Comparison of ENCODE assay signal across 11 mouse cellular contexts in the genomic region with DNA sequence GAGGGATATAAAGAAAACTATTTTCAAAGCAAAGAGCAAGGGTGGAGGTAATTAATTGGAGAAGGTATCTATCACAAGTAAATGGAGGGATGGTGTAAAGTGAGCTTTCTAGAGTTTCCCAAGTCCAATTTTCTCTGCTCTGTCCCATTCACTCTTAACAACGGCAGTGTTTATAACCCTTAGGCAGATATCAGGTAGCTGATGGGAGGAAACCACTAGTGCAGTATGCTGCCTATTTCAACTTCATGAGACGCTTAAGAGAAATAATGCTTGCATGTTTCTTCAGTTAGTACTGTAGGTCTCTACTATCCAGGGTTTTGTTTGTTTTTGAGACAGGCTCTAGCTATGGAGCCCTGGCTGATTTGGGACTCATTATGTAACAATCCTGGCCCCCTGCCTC. TPM values are rescaled to one million over a fixed set of nuclear protein-coding genes. Genes with fewer than 3 reads are reported as not detected.
DNase-seq lines count a peak whose midpoint lies in the region; ATAC-seq and TF ChIP-seq lines count a peak whose summit lies in the region.
"Had no signal": no experiment of that assay in that cellular context is flagged by ENCODE, and none has a peak within 500 bp of the region (broad histone marks: within the 10 kb centered on the region; RNA-seq: fewer than 3 reads in every experiment).

No protein-coding gene starts in this region.

- H3K9ac ChIP-seq in kidney, embryonic 15.5 days = no peak overlapping the region
- H3K9ac ChIP-seq in CH12.LX (ENCODE audit: insufficient read depth, low read depth) = peak overlapping the region; percentile 69; the same call in 1 of the 2 replicates
- H3K9ac ChIP-seq in ES-E14 (ENCODE audit: insufficient read depth, low read depth, low read length, poor library complexity, severe bottlenecking) = peak overlapping the region; percentile 27; the same call in 1 of the 2 replicates
- H3K9ac ChIP-seq in limb, embryonic 13.5 days = 0 out of 2 replicates have a peak overlapping the region, but pooled peaks have one; percentile 25

- intact Hi-C loops in left cerebral cortex, postnatal 25 days (cut with DNase I) = loop anchor here (10.0 kb wide), 1 partner anchor 213 kb away; no protein-coding TSS in a partner anchor

- no peak for ATAC-seq in kidney, embryonic 15.5 days (replicated peaks; ENCODE audit: low FRiP score)
- no peak for ATAC-seq in limb, embryonic 13.5 days (ENCODE audit: low FRiP score, low read depth)

- in situ Hi-C loops in CH12.LX (cut with MboI; ENCODE audit: low pct_ligation_motif_present, low pct_unique_long_range_greater_than_20kb, low sequenced_read_pairs) = loop anchor here (10.0 to 25.0 kb wide), 3 partner anchors 293 to 1725 kb away; a partner anchor contains a TSS
- in situ Hi-C loops in ES-E14 (cut with MboI; ENCODE audit: low sequenced_read_pairs in 2 of 2, unreplicated experiment in 2 of 2) = loop anchor here (10.0 to 25.0 kb wide), 8 partner anchors 300 to 1725 kb away; a partner anchor contains a TSS

- no peaks in the 10 kb centered on the region for H3K27me3 ChIP-seq in kidney, embryonic 15.5 days
- H3K27me3 ChIP-seq in CH12.LX (replicated peaks) = no peaks in the 10 kb centered on the region
- H3K27me3 ChIP-seq in limb, embryonic 13.5 days = no peaks in the 10 kb centered on the region

- H3K9me3 ChIP-seq in kidney, embryonic 15.5 days (replicated peaks) = no peaks in the 10 kb centered on the region
- H3K9me3 ChIP-seq in CH12.LX (replicated peaks; ENCODE audit: low read length) (no peaks in the 10 kb centered on the region), ES-E14 (ENCODE audit: control insufficient read depth, insufficient read depth, low read depth, low read length) (no peaks in the 10 kb centered on the region)
- no peaks in the 10 kb centered on the region for H3K9me3 ChIP-seq in limb, embryonic 13.5 days

- 46% methylated on average over 2 of the region's 2 CpGs for WGBS in kidney, embryonic 15.5 days
- WGBS in limb, embryonic 13.5 days = 57% methylated on average over 2 of the region's 2 CpGs

- TF ChIP-seq POLR2A in CH12.LX (IDR thresholded peaks at IDR 0.05; ENCODE audit: low read depth, low read length) = no peak

- TF ChIP-seq CTCF in CH12.LX (conservative IDR thresholded peaks at IDR 0.05 in 1 of 2, IDR thresholded peaks at IDR 0.05 in 1 of 2; ENCODE audit: low read depth in 2 of 2, low read length in 2 of 2) = no peak

- no peaks in the 10 kb centered on the region for H3K79me2 ChIP-seq in CH12.LX (replicated peaks; ENCODE audit: control insufficient read depth, extremely low read depth, insufficient read depth, poor library complexity, severe bottlenecking)

- DNase-seq in kidney, postnatal 10 days = no peak
- DNase-seq in CH12.LX (ENCODE audit: extremely low read depth) = no peak
- no peak for DNase-seq in ES-E14 (ENCODE audit: low read depth, low spot score)
- DNase-seq in left cerebral cortex, postnatal 25 days (ENCODE audit: low spot score in 2 of 2) = no peak
- DNase-seq in spleen, postnatal 14 days (ENCODE audit: low spot score in 2 of 2) = no peak
- DNase-seq: adrenal gland, postnatal 36 days; cerebellum, adult 18-20 months; gastrocnemius, postnatal 25 days; thymus, adult 18-20 months had no signal

- no peaks in the 10 kb centered on the region for H3K36me3 ChIP-seq in kidney, embryonic 15.5 days
- no peaks in the 10 kb centered on the region for H3K36me3 ChIP-seq in CH12.LX (replicated peaks in 1 of 2; ENCODE audit: control insufficient read depth in 1 of 2, insufficient read depth in 1 of 2, low read length in 1 of 2)
- no peaks in the 10 kb centered on the region for H3K36me3 ChIP-seq in ES-E14 (ENCODE audit: control insufficient read depth, insufficient read depth, low read length, poor library complexity, severe bottlenecking)
- no peaks in the 10 kb centered on the region for H3K36me3 ChIP-seq in limb, embryonic 13.5 days

- H3K27ac ChIP-seq in kidney, embryonic 15.5 days = peak overlapping the region; percentile 94
- no peak overlapping the region; the same call in 1 of the 2 replicates for H3K27ac ChIP-seq in CH12.LX (ENCODE audit: insufficient read depth, low read depth)
- H3K27ac ChIP-seq in ES-E14 (ENCODE audit: insufficient read depth, low read depth, low read length, poor library complexity, severe bottlenecking) = peak overlapping the region; percentile 47; the same call in 1 of the 2 replicates
- peak overlapping the region; percentile 28; the same call in 1 of the 2 replicates for H3K27ac ChIP-seq in limb, embryonic 13.5 days

- no peak for TF ChIP-seq EP300 in CH12.LX (IDR thresholded peaks at IDR 0.05; ENCODE audit: low read length)

- H3K4me3 ChIP-seq in kidney, embryonic 15.5 days (replicated peaks) = no peak overlapping the region
- H3K4me3 ChIP-seq in CH12.LX (replicated peaks in 1 of 3; ENCODE audit: low read depth in 2 of 3, low read length in 2 of 3, poor library complexity in 1 of 3) = no peak overlapping the region
- no peak overlapping the region for H3K4me3 ChIP-seq in ES-E14 (ENCODE audit: insufficient read depth in 1 of 2, low read depth in 1 of 2, low read length in 2 of 2, poor library complexity in 1 of 2, severe bottlenecking in 1 of 2)
- H3K4me3 ChIP-seq in limb, embryonic 13.5 days = no peak overlapping the region

- peak overlapping the region; percentile 59; the same call in 1 of the 2 replicates for H3K4me2 ChIP-seq in kidney, embryonic 15.5 days
- no peak overlapping the region for H3K4me2 ChIP-seq in CH12.LX (ENCODE audit: insufficient read depth, low read depth, poor library complexity, severe bottlenecking)
- H3K4me2 ChIP-seq in limb, embryonic 13.5 days (replicated peaks) = peak overlapping the region; percentile 79

- H3K4me1 ChIP-seq in kidney, embryonic 15.5 days = peaks cover 38% of the 10 kb centered on the region
- H3K4me1 ChIP-seq in CH12.LX (ENCODE audit: control insufficient read depth in 1 of 2, insufficient read depth in 2 of 2) (peaks cover 0 to 36% of the 10 kb centered on the region in 2 experiments; a peak in 2 of 4 replicates), ES-E14 (ENCODE audit: control insufficient read depth in 2 of 2, insufficient read depth in 2 of 2, low read length in 2 of 2, poor library complexity in 1 of 2) (peaks cover 0 to 8% of the 10 kb centered on the region in 2 experiments; a peak in 1 of 4 replicates)
- H3K4me1 ChIP-seq in limb, embryonic 13.5 days = peaks cover 41% of the 10 kb centered on the region

- no peak for TF ChIP-seq RAD21 in CH12.LX (IDR thresholded peaks at IDR 0.05; ENCODE audit: low read depth, low read length)

- dilution Hi-C loops in CH12.LX (cut with MboI; ENCODE audit: extremely low pct_ligation_motif_present, extremely low pct_unique_long_range_greater_than_20kb, low sequenced_read_pairs) = no loop called here

TF ChIP-seq in CH12.LX, 34 proteins besides CTCF, POLR2A, EP300 and RAD21 (continues in another document):
- TF ChIP-seq MAFK (IDR thresholded peaks at IDR 0.05; ENCODE audit: insufficient replicate concordance, low read length) (no peak), ZMIZ1 (IDR thresholded peaks at IDR 0.05; ENCODE audit: low read depth, low read length) (no peak), ELF1 (IDR thresholded peaks at IDR 0.05; ENCODE audit: low read depth, low read length) (no peak)

TF ChIP-seq in ES-E14, 5 proteins besides CTCF, POLR2A, EP300 and RAD21 (continues in another document):
- TF ChIP-seq CHD2 (IDR thresholded peaks at IDR 0.05; ENCODE audit: low read depth, low read length) (no peak), ZNF384 (IDR thresholded peaks at IDR 0.05; ENCODE audit: low read depth, low read length) (no peak), MAFK (IDR thresholded peaks at IDR 0.05; ENCODE audit: insufficient read depth, low read depth, low read length) (no peak)

RNA-seq across cellular contexts. Expression of a gene that starts 1.7 kb away (rescaled TPM):
- 8.8 and 12.6 TPM in 2 replicates for polyA plus RNA-seq in kidney, embryonic 15.5 days (2015; fragmentation: Nextera tagmentation; extraction: Ambion mirVana)
- total RNA-seq in CH12.LX (2012; rRNA removed) (2,586 and 2,636 TPM in 2 replicates), CH12.LX (2014; rRNA removed) (38.2 and 47.2 TPM in 2 replicates), ES-E14 (2012; rRNA removed) (1,340 and 1,966 TPM in 2 replicates)
- 3.7 and 8.1 TPM in 2 replicates for polyA plus RNA-seq in CH12.LX (2012; ENCODE audit: insufficient read length, low read depth)
- polyA plus RNA-seq in limb, embryonic 13.5 days (2015; fragmentation: Nextera tagmentation; extraction: Ambion mirVana) = 14.4 and 16.2 TPM in 2 replicates
- 10 to 100 TPM; 10.0 to 11.6 TPM for total RNA-seq in left cerebral cortex, postnatal 25 days (2021)

RNA-seq across cellular contexts. Expression of a gene that starts 2.0 kb away (rescaled TPM):
- 9.8 and 11.2 TPM in 2 replicates for polyA plus RNA-seq in kidney, embryonic 15.5 days (2015; fragmentation: Nextera tagmentation; extraction: Ambion mirVana)
- total RNA-seq in CH12.LX (2012; rRNA removed) (628 and 652 TPM in 2 replicates), CH12.LX (2014; rRNA removed) (4.9 and 8.1 TPM in 2 replicates), ES-E14 (2012; rRNA removed) (1,543 and 2,450 TPM in 2 replicates)
- 2.3 and 4.5 TPM in 2 replicates for polyA plus RNA-seq in CH12.LX (2012; ENCODE audit: insufficient read length, low read depth)
- polyA plus RNA-seq in limb, embryonic 13.5 days (2015; fragmentation: Nextera tagmentation; extraction: Ambion mirVana) = 8.8 and 11.8 TPM in 2 replicates
- 10 to 100 TPM; 28.7 to 29.1 TPM for total RNA-seq in left cerebral cortex, postnatal 25 days (2021)

RNA-seq across cellular contexts. Expression of a gene that starts 3.7 kb away (rescaled TPM):
- 30.5 and 31.4 TPM in 2 replicates for polyA plus RNA-seq in kidney, embryonic 15.5 days (2015; fragmentation: Nextera tagmentation; extraction: Ambion mirVana)
- total RNA-seq in CH12.LX (2012; rRNA removed) (768 and 812 TPM in 2 replicates), CH12.LX (2014; rRNA removed) (29.9 and 35.7 TPM in 2 replicates), ES-E14 (2012; rRNA removed) (814 and 830 TPM in 2 replicates)
- polyA plus RNA-seq in CH12.LX (2012; ENCODE audit: insufficient read length, low read depth) = 6.4 TPM in 2 replicates
- 25.3 and 27.8 TPM in 2 replicates for polyA plus RNA-seq in limb, embryonic 13.5 days (2015; fragmentation: Nextera tagmentation; extraction: Ambion mirVana)
- total RNA-seq in left cerebral cortex, postnatal 25 days (2021) = 10 to 100 TPM; 60.2 to 73.2 TPM

RNA-seq across cellular contexts. Expression of a gene that starts 5.3 kb away (rescaled TPM):
- polyA plus RNA-seq in kidney, embryonic 15.5 days (2015; fragmentation: Nextera tagmentation; extraction: Ambion mirVana) = 59.1 and 68.1 TPM in 2 replicates
- total RNA-seq in CH12.LX (2012; rRNA removed) (576 and 708 TPM in 2 replicates), CH12.LX (2014; rRNA removed) (21.8 and 22.0 TPM in 2 replicates), ES-E14 (2012; rRNA removed) (786 and 868 TPM in 2 replicates)
- polyA plus RNA-seq in CH12.LX (2012; ENCODE audit: insufficient read length, low read depth) = 7.3 and 13.0 TPM in 2 replicates
- polyA plus RNA-seq in limb, embryonic 13.5 days (2015; fragmentation: Nextera tagmentation; extraction: Ambion mirVana) = 75.9 and 76.5 TPM in 2 replicates
- total RNA-seq in left cerebral cortex, postnatal 25 days (2021) = 10 to 100 TPM in 1 of 2 experiments, 1 to 10 TPM in 1; 8.5 to 19.5 TPM

RNA-seq across cellular contexts. Expression of a gene that starts 5.6 kb away (rescaled TPM):
- polyA plus RNA-seq in kidney, embryonic 15.5 days (2015; fragmentation: Nextera tagmentation; extraction: Ambion mirVana) = 16.8 and 19.2 TPM in 2 replicates
- total RNA-seq in CH12.LX (2012; rRNA removed) (1,723 and 1,790 TPM in 2 replicates), CH12.LX (2014; rRNA removed) (23.2 and 23.8 TPM in 2 replicates), ES-E14 (2012; rRNA removed) (1,371 and 1,735 TPM in 2 replicates)
- 0.72 and 2.5 TPM in 2 replicates for polyA plus RNA-seq in CH12.LX (2012; ENCODE audit: insufficient read length, low read depth)
- 17.9 TPM in 2 replicates for polyA plus RNA-seq in limb, embryonic 13.5 days (2015; fragmentation: Nextera tagmentation; extraction: Ambion mirVana)
- total RNA-seq in left cerebral cortex, postnatal 25 days (2021) = 10 to 100 TPM; 14.0 to 18.1 TPM
